Mouse (Mus musculus) MEL (cell line): ENCODE results near the gene Cog7. TPM values are rescaled to one million over a fixed set of nuclear protein-coding genes. Genes with fewer than 3 reads are reported as not detected.

Experiments used
- DNase-seq: peaks from one replicate; pipeline ENCODE4 v3.0.0; 2011; ENCODE audit warnings: low read depth, low spot score
- H3K27ac ChIP-seq: 2 replicates; pipeline ENCODE4 v1.5.1; 2012; ENCODE audit warnings: low read depth, mild to moderate bottlenecking, control low read depth, low read length, moderate library complexity; ENCODE audit not compliant: control insufficient read depth
- H3K27me3 ChIP-seq, 2 experiments: fragments of 150-350 bp in 1 of 2; sonication (generic) in 1 of 2; 2 replicates each; pipeline ENCODE4 v1.6.1; 2012; ENCODE audit warnings: low read length in 2 of 2, mild to moderate bottlenecking in 2 of 2, improper control_type of control experiment in 1 of 2, moderate library complexity in 1 of 2; ENCODE audit not compliant: insufficient read depth in 2 of 2, control insufficient read depth in 1 of 2
- H3K36me3 ChIP-seq, 2 experiments: 2 replicates each; pipeline ENCODE4 v1.6.1; 2012 to 2014; ENCODE audit warnings: low read length in 2 of 2, improper control_type of control experiment in 1 of 2, inconsistent platforms in 1 of 2, mild to moderate bottlenecking in 1 of 2; ENCODE audit not compliant: insufficient read depth in 2 of 2, control insufficient read depth in 1 of 2
- H3K4me1 ChIP-seq, 2 experiments: fragments of 150-350 bp in 1 of 2; sonication (generic) in 1 of 2; 2 replicates each; pipeline ENCODE4 v1.6.1; 2012; ENCODE audit warnings: low read length in 2 of 2, improper control_type of control experiment in 1 of 2, mild to moderate bottlenecking in 1 of 2; ENCODE audit not compliant: insufficient read depth in 2 of 2, control insufficient read depth in 1 of 2
- H3K4me3 ChIP-seq, 2 experiments: fragments of 150-350 bp in 1 of 2; sonication (generic) in 1 of 2; 2 replicates each; pipeline ENCODE4 v1.5.1; 2012; ENCODE audit warnings: low read depth in 2 of 2, low read length in 2 of 2, mild to moderate bottlenecking in 2 of 2, moderate library complexity in 2 of 2, control low read depth in 1 of 2, improper control_type of control experiment in 1 of 2; ENCODE audit not compliant: control insufficient read depth in 1 of 2, insufficient read depth in 1 of 2
- H3K79me2 ChIP-seq: 2 replicates; pipeline ENCODE4 v1.6.1; 2012; ENCODE audit warnings: mild to moderate bottlenecking, low read length, moderate library complexity; ENCODE audit not compliant: control insufficient read depth, poor library complexity, insufficient read depth
- H3K9ac ChIP-seq: 2 replicates; pipeline ENCODE4 v1.6.1; 2012; ENCODE audit warnings: low read depth, mild to moderate bottlenecking, control low read depth, low read length, moderate library complexity; ENCODE audit not compliant: control insufficient read depth, poor library complexity, severe bottlenecking
- H3K9me3 ChIP-seq: fragments of 150-350 bp; sonication (generic); replicated peaks from 2 replicates; pipeline ENCODE4 v1.6.1; 2012; ENCODE audit warnings: mild to moderate bottlenecking, low read length, improper control_type of control experiment, moderate library complexity; ENCODE audit not compliant: insufficient read depth
- BHLHE40 ChIP-seq: IDR thresholded peaks from 2 replicates; pipeline ENCODE4 v1.6.1; 2012; ENCODE audit warnings: low read depth, mild to moderate bottlenecking, inconsistent platforms, low read length, improper control_type of control experiment, borderline replicate concordance
- CHD1 ChIP-seq: IDR thresholded peaks from 2 replicates; pipeline ENCODE4 v1.6.1; 2012; ENCODE audit warnings: low read depth, mild to moderate bottlenecking, inconsistent platforms, low read length, improper control_type of control experiment
- CHD2 ChIP-seq: IDR thresholded peaks from 2 replicates; pipeline ENCODE4 v1.6.1; 2011; ENCODE audit warnings: low read length, improper control_type of control experiment
- CTCF ChIP-seq, 3 experiments: IDR thresholded peaks in 2 of 3; conservative IDR thresholded peaks in 1 of 3; 2 replicates each; pipeline ENCODE4 v1.5.1; 2011 to 2012; ENCODE audit warnings: low read length in 3 of 3, low read depth in 2 of 3, mild to moderate bottlenecking in 2 of 3, improper control_type of control experiment in 1 of 3, inconsistent platforms in 1 of 3, mixed read lengths in 1 of 3, moderate library complexity in 1 of 3; ENCODE audit not compliant: control insufficient read depth in 1 of 3, insufficient read depth in 1 of 3, poor library complexity in 1 of 3, severe bottlenecking in 1 of 3
- E2F4 ChIP-seq: IDR thresholded peaks from 2 replicates; pipeline ENCODE4 v1.6.1; 2011; ENCODE audit warnings: low read depth, low read length, improper control_type of control experiment, borderline replicate concordance
- ELF1 ChIP-seq: IDR thresholded peaks from 2 replicates; pipeline ENCODE4 v1.6.1; 2014; ENCODE audit warnings: low read depth, mild to moderate bottlenecking, inconsistent platforms, low read length, improper control_type of control experiment, moderate library complexity
- EP300 ChIP-seq, 2 experiments: IDR thresholded peaks; 2 replicates each; pipeline ENCODE4 v1.6.1; 2011; ENCODE audit warnings: improper control_type of control experiment in 2 of 2, low read length in 2 of 2, low read depth in 1 of 2, mild to moderate bottlenecking in 1 of 2
- ETS1 ChIP-seq: IDR thresholded peaks from 2 replicates; pipeline ENCODE4 v1.6.1; 2012; ENCODE audit warnings: low read depth, mild to moderate bottlenecking, inconsistent platforms, low read length, improper control_type of control experiment, moderate library complexity
- GABPA ChIP-seq: IDR thresholded peaks from 2 replicates; pipeline ENCODE4 v1.6.1; 2012; ENCODE audit warnings: low read depth, mild to moderate bottlenecking, inconsistent platforms, low read length, improper control_type of control experiment, moderate library complexity
- GATA1 ChIP-seq: IDR thresholded peaks from 2 replicates; pipeline ENCODE4 v1.6.1; 2011; ENCODE audit warnings: low read depth, low read length, improper control_type of control experiment
- HCFC1 ChIP-seq: IDR thresholded peaks from 2 replicates; pipeline ENCODE4 v1.6.1; 2012; ENCODE audit warnings: low read depth, mild to moderate bottlenecking, inconsistent platforms, low read length, improper control_type of control experiment, moderate library complexity
- JUND ChIP-seq: IDR thresholded peaks from 2 replicates; pipeline ENCODE4 v1.6.1; 2011; ENCODE audit warnings: low read depth, mild to moderate bottlenecking, improper control_type of control experiment, low read length
- KAT2A ChIP-seq: conservative IDR thresholded peaks from 2 replicates; pipeline ENCODE4 v1.6.1; 2012; ENCODE audit warnings: low read depth, low read length, improper control_type of control experiment, inconsistent platforms
- MAFK ChIP-seq: IDR thresholded peaks from 2 replicates; pipeline ENCODE4 v1.6.1; 2011; ENCODE audit warnings: low read depth, mild to moderate bottlenecking, low read length, improper control_type of control experiment, borderline replicate concordance
- MAZ ChIP-seq: IDR thresholded peaks from 2 replicates; pipeline ENCODE4 v1.6.1; 2012; ENCODE audit warnings: low read depth, mild to moderate bottlenecking, inconsistent platforms, low read length, improper control_type of control experiment
- MEF2A ChIP-seq: IDR thresholded peaks from 2 replicates; pipeline ENCODE4 v1.6.1; 2014; ENCODE audit warnings: low read depth, mild to moderate bottlenecking, inconsistent platforms, low read length, improper control_type of control experiment; ENCODE audit not compliant: poor library complexity, insufficient replicate concordance, severe bottlenecking; ENCODE audit errors: extremely low read depth
- MXI1 ChIP-seq: IDR thresholded peaks from 2 replicates; pipeline ENCODE4 v1.6.1; 2011; ENCODE audit warnings: mild to moderate bottlenecking, low read depth, low read length, improper control_type of control experiment
- MYC ChIP-seq: IDR thresholded peaks from 2 replicates; pipeline ENCODE4 v1.6.1; 2011; ENCODE audit warnings: low read depth, mild to moderate bottlenecking, low read length, improper control_type of control experiment, moderate library complexity
- NELFE ChIP-seq: IDR thresholded peaks from 2 replicates; pipeline ENCODE4 v1.6.1; 2011; ENCODE audit warnings: low read depth, low read length, improper control_type of control experiment
- NRF1 ChIP-seq: IDR thresholded peaks from 2 replicates; pipeline ENCODE4 v1.6.1; 2014; ENCODE audit warnings: low read depth, mild to moderate bottlenecking, inconsistent platforms, low read length, improper control_type of control experiment, moderate library complexity; ENCODE audit not compliant: poor library complexity, insufficient read depth, severe bottlenecking
- POLR2A ChIP-seq, 2 experiments: IDR thresholded peaks; 2 replicates each; pipeline ENCODE4 v1.6.1; 2011 to 2012; ENCODE audit warnings: low read length in 2 of 2, mild to moderate bottlenecking in 2 of 2, control low read depth in 1 of 2, improper control_type of control experiment in 1 of 2, low read depth in 1 of 2, moderate library complexity in 1 of 2; ENCODE audit not compliant: control insufficient read depth in 1 of 2, insufficient read depth in 1 of 2, poor library complexity in 1 of 2
- POLR2AphosphoS2 ChIP-seq: IDR thresholded peaks from 2 replicates; pipeline ENCODE4 v1.6.1; 2011; ENCODE audit warnings: low read length, improper control_type of control experiment
- POLR2AphosphoS5 ChIP-seq: IDR thresholded peaks from 2 replicates; pipeline ENCODE4 v1.6.1; 2012; ENCODE audit warnings: low read depth, borderline replicate concordance, mild to moderate bottlenecking, inconsistent platforms, low read length, moderate library complexity, mixed read lengths
- RAD21 ChIP-seq: IDR thresholded peaks from 2 replicates; pipeline ENCODE4 v1.6.1; 2011; ENCODE audit warnings: mild to moderate bottlenecking, low read depth, low read length, improper control_type of control experiment
- RCOR1 ChIP-seq: IDR thresholded peaks from 2 replicates; pipeline ENCODE4 v1.6.1; 2012; ENCODE audit warnings: low read depth, mild to moderate bottlenecking, inconsistent platforms, low read length, improper control_type of control experiment
- SIN3A ChIP-seq: IDR thresholded peaks from 2 replicates; pipeline ENCODE4 v1.6.1; 2012; ENCODE audit warnings: low read length, improper control_type of control experiment, inconsistent platforms
- SMC3 ChIP-seq: IDR thresholded peaks from 2 replicates; pipeline ENCODE4 v1.6.1; 2011; ENCODE audit warnings: low read depth, low read length, improper control_type of control experiment
- TAL1 ChIP-seq: IDR thresholded peaks from 2 replicates; pipeline ENCODE4 v1.6.1; 2012; ENCODE audit warnings: mild to moderate bottlenecking, inconsistent platforms, low read length, moderate library complexity, mixed read lengths
- TBP ChIP-seq: IDR thresholded peaks from 2 replicates; pipeline ENCODE4 v1.8.0; 2011; ENCODE audit warnings: low read depth, low read length, improper control_type of control experiment
- TCF12 ChIP-seq: IDR thresholded peaks from 2 replicates; pipeline ENCODE4 v1.6.1; 2014; ENCODE audit warnings: low read depth, mild to moderate bottlenecking, inconsistent platforms, low read length, improper control_type of control experiment, moderate library complexity
- UBTF ChIP-seq: IDR thresholded peaks from 2 replicates; pipeline ENCODE4 v1.6.1; 2012; ENCODE audit warnings: low read depth, mild to moderate bottlenecking, inconsistent platforms, low read length, improper control_type of control experiment, moderate library complexity, borderline replicate concordance; ENCODE audit not compliant: insufficient read depth
- USF1 ChIP-seq: IDR thresholded peaks from 2 replicates; pipeline ENCODE4 v1.6.1; 2014; ENCODE audit warnings: low read depth, mild to moderate bottlenecking, inconsistent platforms, low read length, improper control_type of control experiment, moderate library complexity
- USF2 ChIP-seq, 2 experiments: IDR thresholded peaks; 2 replicates each; pipeline ENCODE4 v1.6.1; 2011 to 2012; ENCODE audit warnings: improper control_type of control experiment in 2 of 2, low read length in 2 of 2, borderline replicate concordance in 1 of 2, inconsistent platforms in 1 of 2, low read depth in 1 of 2, mild to moderate bottlenecking in 1 of 2; ENCODE audit not compliant: insufficient read depth in 1 of 2
- ZC3H11A ChIP-seq: IDR thresholded peaks from 2 replicates; pipeline ENCODE4 v1.6.1; 2012; ENCODE audit warnings: low read depth, mild to moderate bottlenecking, inconsistent platforms, low read length, improper control_type of control experiment
- ZKSCAN1 ChIP-seq: IDR thresholded peaks from 2 replicates; pipeline ENCODE4 v1.6.1; 2012; ENCODE audit warnings: low read depth, mild to moderate bottlenecking, inconsistent platforms, low read length, improper control_type of control experiment, moderate library complexity
- ZMIZ1 ChIP-seq: IDR thresholded peaks from 2 replicates; pipeline ENCODE4 v1.6.1; 2012; ENCODE audit warnings: low read depth, mild to moderate bottlenecking, inconsistent platforms, low read length, improper control_type of control experiment, moderate library complexity
- ZNF384 ChIP-seq: IDR thresholded peaks from 2 replicates; pipeline ENCODE4 v1.6.1; 2012; ENCODE audit warnings: low read depth, mild to moderate bottlenecking, inconsistent platforms, low read length, improper control_type of control experiment
- polyA plus RNA-seq, 2 experiments: library from polyadenylated mRNA; stranded (reverse) in 1 of 2; unstranded in 1 of 2; fragments of >175 nt in 1 of 2; fragments of >200 nt in 1 of 2; gene quantifications; 2 replicates each; pipeline versions ENCODE4 v1.2.1 to v1.2.4; 2012; ENCODE audit warnings: low replicate concordance in 2 of 2, low read depth in 1 of 2; ENCODE audit not compliant: insufficient read length in 2 of 2, insufficient read depth in 1 of 2, missing spikeins in 1 of 2
- total RNA-seq: library from RNA; depleted of rRNA; stranded (reverse); fragments of 300-350 nt; gene quantifications from 2 replicates; pipeline ENCODE4 v1.2.3, GENCODE M21; 2012

Cog7 gene
- total and polyA plus RNA-seq, 3 experiments = 17.1 to 21.2 TPM; not detected in 1

GRCm38 (mm10) chr7:122018247-122018646, 36.7 kb upstream of the Cog7 start:
- Histone ChIP-seq H3K27me3 (no peaks in the 10 kb centered on the region), H3K36me3 (peaks cover 0 to 33% of the 10 kb centered on the region in 2 experiments; a peak in 2 of 4 replicates), H3K9ac (peak overlapping the region; percentile 18; the same call in 1 of the 2 replicates), H3K4me1 (peaks cover 19 to 35% of the 10 kb centered on the region in 2 experiments), H3K4me3 (no peak overlapping the region), H3K9me3 (no peaks in the 10 kb centered on the region), H3K79me2 (peaks cover 36% of the 10 kb centered on the region), H3K27ac (peak overlapping the region; percentile 70)
- peak; percentile 90 for DNase-seq
- TF ChIP-seq TAL1 = peak; percentile 66
- TF ChIP-seq GABPA = no peak
- TF ChIP-seq MAFK = no peak
- TF ChIP-seq RCOR1 = peak; percentile 71
- no peak for TF ChIP-seq KAT2A
- peak; percentile 83 for TF ChIP-seq TCF12
- peak; percentile 63; the same call in 1 of the 2 replicates for TF ChIP-seq TBP
- no peak for TF ChIP-seq CHD2
- no peak for TF ChIP-seq CTCF (IDR thresholded peaks at IDR 0.05 in 2 of 3, conservative IDR thresholded peaks at IDR 0.05 in 1 of 3; ENCODE audit: control insufficient read depth in 1 of 3, insufficient read depth in 1 of 3, low read depth in 2 of 3, low read length in 3 of 3, poor library complexity in 1 of 3, severe bottlenecking in 1 of 3)
- peak; percentile 70 to 78 for TF ChIP-seq EP300 (IDR thresholded peaks at IDR 0.05; ENCODE audit: low read depth in 1 of 2, low read length in 2 of 2)
- TF ChIP-seq USF1 = no peak
- no peak for TF ChIP-seq NELFE
- peak; percentile 64; the same call in 1 of the 2 replicates for TF ChIP-seq ETS1
- TF ChIP-seq SMC3 = no peak; the same call in 1 of the 2 replicates
- no peak for TF ChIP-seq ZMIZ1
- no peak for TF ChIP-seq ZNF384
- no peak for TF ChIP-seq E2F4
- TF ChIP-seq NRF1 = no peak
- TF ChIP-seq ELF1 = 0 out of 2 replicates have a peak, but pooled peaks have one; percentile 24
- TF ChIP-seq GATA1 = peak; percentile 74
- peak; percentile 80 for TF ChIP-seq SIN3A
- TF ChIP-seq POLR2A (IDR thresholded peaks at IDR 0.05; ENCODE audit: control insufficient read depth in 1 of 2, insufficient read depth in 1 of 2, low read depth in 1 of 2, low read length in 2 of 2, poor library complexity in 1 of 2) = no peak
- no peak for TF ChIP-seq MEF2A
- TF ChIP-seq UBTF = 0 out of 2 replicates have a peak, but pooled peaks have one; percentile 27
- TF ChIP-seq POLR2AphosphoS5 = no peak
- no peak for TF ChIP-seq POLR2AphosphoS2
- no peak for TF ChIP-seq CHD1
- peak; percentile 92 for TF ChIP-seq BHLHE40
- TF ChIP-seq RAD21 = no peak
- peak; percentile 74 for TF ChIP-seq MXI1
- TF ChIP-seq ZKSCAN1 = no peak
- TF ChIP-seq MYC = peak; percentile 63; the same call in 1 of the 2 replicates
- no peak for TF ChIP-seq ZC3H11A
- peak; percentile 54; the same call in 1 of the 2 replicates for TF ChIP-seq HCFC1
- TF ChIP-seq JUND = no peak
- no peak; the same call in 1 of the 2 replicates for TF ChIP-seq MAZ
- TF ChIP-seq USF2 (IDR thresholded peaks at IDR 0.05; ENCODE audit: borderline replicate concordance in 1 of 2, insufficient read depth in 1 of 2, low read depth in 1 of 2, low read length in 2 of 2) = no peak
